Mouse (Mus musculus): ENCODE data around the gene Slc22a16.

The Slc22a16 gene

GRCm38 (mm10) chr10:40604706-40605394 lies 34.7 kb downstream of the Slc22a16 start:
- peak; percentile 91 for ATAC-seq (ENCODE audit: low TSS enrichment)

DNA sequence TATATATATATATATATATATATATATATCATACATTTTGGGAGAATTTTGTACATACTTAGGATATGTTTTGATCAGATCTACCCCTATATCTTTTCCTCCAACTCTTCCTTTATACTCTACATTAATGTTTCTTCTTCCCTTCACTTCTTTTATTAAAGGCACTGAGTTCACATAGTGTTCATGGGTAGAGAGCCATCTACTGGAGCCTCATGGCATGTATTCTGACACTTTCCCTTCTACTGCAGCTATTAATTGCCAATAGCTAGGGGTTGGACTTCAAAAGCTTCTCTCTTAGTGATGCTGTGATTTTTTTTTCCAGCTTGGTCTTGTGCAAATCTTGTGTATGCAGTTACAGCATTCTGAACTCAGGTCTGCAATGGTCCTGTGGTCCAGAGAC lies 47.8 kb downstream of the Slc22a16 start:
- no peak for ATAC-seq (ENCODE audit: low TSS enrichment)

DNA sequence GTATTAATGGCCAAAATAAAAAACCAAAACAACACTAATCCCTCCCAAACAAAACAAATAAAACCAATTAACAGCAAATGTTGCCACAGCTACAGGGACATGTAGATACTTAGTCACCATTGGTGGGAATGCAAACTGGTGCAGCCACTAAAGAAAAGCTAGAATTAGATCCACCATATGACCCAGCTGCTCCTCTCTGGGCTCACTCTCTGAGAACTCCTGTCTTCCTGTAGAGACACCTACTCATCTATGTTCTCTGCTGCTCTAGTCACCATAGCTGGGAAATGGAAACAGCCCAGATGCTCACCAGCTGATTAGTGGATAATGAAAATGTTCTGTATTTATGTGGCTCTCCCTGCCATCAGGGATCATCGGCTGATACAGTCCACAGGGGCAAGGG lies 49.6 kb downstream of the Slc22a16 start:
- ATAC-seq (ENCODE audit: low TSS enrichment): peak; percentile 96

DNA sequence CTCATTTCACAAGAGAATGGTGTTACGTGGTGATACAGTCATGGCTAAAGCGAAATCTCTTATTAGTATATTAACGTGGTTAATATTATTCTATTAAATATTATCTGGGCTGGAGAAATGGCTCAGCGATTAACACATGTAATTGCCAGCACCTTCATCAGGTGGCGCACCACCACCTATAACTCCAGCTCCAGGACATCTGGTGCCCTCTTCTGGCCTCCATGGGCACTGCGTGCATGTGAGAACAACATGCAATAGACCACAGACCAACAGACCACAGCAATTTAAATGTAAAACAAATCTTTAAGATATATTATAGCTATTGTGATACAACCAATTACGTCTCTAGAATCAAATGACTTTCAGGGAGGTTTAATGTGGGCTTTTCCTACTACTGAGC lies 59.0 kb downstream of the Slc22a16 start:
- ATAC-seq (ENCODE audit: low TSS enrichment): no peak

DNA sequence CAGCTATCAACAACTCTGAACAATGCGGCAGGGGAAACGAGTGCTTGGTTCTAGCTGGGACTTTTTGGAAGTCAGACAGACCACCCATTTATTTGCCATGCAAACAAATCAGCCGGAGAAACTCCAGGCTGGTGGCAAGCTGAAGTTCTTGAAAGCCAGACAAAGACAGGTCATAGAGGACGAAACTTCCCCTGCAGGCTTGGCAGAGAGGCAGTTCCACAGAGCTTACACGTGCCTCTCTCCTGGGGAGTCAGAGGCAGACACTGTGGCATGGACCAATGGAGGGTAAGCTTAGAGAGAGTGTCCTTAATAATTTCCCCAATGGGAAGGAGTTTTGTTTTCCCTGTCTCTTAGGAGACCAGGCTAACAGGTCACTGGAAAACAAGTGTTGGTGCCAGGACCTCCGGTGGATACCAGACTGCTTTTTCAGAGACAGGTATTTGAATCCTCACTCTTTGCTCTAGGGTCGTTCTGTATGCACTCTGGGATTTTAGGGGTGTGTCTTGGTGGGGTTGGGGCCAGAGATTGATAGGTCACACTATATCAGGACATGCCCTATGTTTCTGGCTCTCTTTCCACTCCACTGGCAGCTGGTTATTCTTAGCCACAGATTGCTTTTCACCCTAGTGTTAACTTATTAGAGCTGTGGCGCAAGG lies 59.6 kb downstream of the Slc22a16 start, which contains the start of gene Ddo:
Gene Ddo (plus strand): TSS at position 356 of the 656 bp plus-strand sequence.
- 0 out of 2 replicates have a peak, but pooled peaks have one; percentile 35 for ATAC-seq (ENCODE audit: low TSS enrichment)

DNA sequence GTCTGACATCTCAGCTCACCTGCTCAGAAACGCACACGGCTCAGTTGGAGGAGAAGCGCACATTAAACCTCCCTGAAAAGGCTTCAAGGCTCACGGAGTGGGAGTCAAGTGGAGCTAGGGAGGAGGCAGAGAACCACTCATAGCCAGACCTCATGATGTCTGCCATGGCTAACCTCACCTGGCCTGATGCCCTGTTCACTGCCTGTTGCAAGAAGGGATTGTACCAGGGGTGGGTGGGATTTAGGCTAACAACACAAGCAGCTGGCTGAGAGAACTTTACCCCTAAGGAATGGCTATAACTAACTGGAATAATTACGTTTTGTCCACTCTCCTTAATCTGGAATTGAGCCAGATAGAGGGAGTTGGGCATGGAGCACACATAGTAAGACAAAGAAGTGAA lies 60.3 kb downstream of the Slc22a16 start:
- ATAC-seq (ENCODE audit: low TSS enrichment): peak; percentile 64; the same call in 1 of the 2 replicates

DNA sequence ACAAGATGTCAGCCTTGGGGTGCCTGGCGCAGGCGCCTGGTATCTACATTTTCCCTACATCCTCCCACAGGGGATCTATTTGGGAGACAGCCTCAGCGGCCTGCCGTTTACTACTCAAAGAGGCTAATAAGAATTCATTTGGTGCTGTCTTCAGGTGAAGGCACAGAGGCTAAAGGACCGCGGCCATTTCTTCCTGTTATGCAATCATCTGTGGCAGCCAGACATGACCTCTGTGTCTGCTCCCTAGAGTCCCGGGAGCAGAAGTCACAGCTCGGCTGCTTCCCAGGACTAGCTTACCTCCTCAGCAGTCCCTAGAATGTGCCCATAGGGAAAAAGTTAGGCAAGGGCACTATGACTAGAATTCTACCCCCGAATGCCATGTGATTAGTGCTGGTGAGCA lies 60.8 kb downstream of the Slc22a16 start:
- no peak for ATAC-seq (ENCODE audit: low TSS enrichment)

DNA sequence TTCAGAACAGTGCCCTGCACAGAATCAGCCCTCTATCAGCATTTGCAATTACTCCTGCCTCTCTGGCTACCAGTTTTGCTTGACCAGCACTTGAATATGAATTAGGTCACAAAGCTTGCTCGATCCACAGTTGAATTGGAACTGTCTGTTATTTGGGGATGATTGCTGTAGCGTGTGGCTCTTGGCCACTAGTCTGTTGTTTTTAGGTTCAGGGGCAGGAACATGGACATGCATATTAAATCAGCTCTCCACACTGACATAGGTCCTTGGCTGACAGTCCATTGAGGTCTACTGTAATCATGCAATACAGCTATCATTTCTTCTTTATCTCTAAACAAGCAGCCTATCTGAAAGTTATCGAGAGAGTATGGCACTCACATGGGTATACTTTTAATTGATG lies 62.0 kb downstream of the Slc22a16 start:
- ATAC-seq (ENCODE audit: low TSS enrichment): no peak

DNA sequence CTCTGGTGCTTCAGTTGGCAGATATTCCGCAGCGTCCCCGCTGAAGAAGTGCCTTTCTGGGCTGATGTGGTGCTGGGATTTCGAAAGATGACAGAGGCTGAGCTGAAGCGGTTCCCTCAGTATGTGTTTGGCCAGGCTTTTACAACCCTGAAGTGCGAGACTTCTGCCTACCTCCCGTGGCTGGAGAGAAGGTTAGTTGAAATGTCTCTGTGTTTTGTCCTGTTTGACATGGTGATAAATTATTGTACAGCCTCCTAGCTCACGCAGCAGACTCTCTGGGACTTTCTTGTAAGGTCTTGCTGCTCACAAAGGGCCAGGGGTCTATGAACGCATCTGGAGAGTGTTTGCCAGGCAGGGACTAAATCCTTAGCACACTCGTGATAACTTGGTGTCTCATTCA lies 67.2 kb downstream of the Slc22a16 start:
- no peak for ATAC-seq (ENCODE audit: low TSS enrichment)

DNA sequence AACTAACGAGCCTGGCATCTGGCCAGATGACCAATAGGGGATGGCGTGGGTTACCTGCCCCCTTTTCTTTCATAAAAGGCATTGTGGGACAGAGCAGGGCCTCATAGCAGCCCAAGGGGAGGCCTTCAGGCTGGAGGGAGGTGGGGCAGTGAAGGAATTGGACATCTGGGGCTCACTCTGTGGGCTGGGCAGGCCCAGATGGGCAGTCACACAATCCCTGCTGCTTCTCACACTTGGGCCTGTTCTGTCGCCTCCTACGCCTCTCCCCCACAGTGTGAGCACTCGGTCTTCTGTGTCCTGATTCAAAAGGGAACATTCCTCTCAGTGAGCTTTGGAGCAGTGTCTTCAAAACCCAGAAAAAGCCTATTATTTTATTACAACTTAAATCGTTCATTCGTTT lies 68.1 kb downstream of the Slc22a16 start:
- ATAC-seq (ENCODE audit: low TSS enrichment): peak; percentile 68

GRCm38 (mm10) chr10:40638823-40639819 lies 69.0 kb downstream of the Slc22a16 start:
- peak; percentile 75 for ATAC-seq (ENCODE audit: low TSS enrichment)

DNA sequence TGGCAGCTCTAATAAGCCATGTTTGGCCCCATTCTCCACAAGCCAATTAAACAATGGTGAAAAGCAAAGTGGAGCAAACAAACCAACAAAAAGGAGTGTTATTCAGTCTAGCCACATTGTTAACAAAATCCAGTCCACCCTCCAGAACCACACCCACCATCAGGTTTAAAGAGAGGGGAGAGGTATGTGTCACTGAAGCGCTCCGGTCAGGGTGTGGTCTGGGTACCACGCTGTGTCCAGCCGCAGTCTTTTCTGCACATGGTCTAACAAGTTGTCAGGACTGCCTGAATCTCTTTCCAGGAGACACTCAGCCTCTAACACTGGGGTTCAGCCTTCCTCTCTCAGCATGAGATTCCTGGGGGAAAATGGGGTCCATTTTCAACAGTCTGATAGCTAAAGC lies 70.3 kb downstream of the Slc22a16 start:
- ATAC-seq (ENCODE audit: low TSS enrichment): no peak

GRCm38 (mm10) chr10:40641901-40642300 lies 71.8 kb downstream of the Slc22a16 start:
- ATAC-seq (ENCODE audit: low TSS enrichment): no peak

GRCm38 (mm10) chr10:40643126-40643525 lies 73.0 kb downstream of the Slc22a16 start:
- ATAC-seq (ENCODE audit: low TSS enrichment): no peak

GRCm38 (mm10) chr10:40644456-40644855 lies 74.3 kb downstream of the Slc22a16 start:
- no peak for ATAC-seq (ENCODE audit: low TSS enrichment)

- ATAC-seq (ENCODE audit: low TSS enrichment): no peak
Observed at GRCm38 (mm10) chr10:40645346-40645745, 75.2 kb downstream of the Slc22a16 start.

DNA sequence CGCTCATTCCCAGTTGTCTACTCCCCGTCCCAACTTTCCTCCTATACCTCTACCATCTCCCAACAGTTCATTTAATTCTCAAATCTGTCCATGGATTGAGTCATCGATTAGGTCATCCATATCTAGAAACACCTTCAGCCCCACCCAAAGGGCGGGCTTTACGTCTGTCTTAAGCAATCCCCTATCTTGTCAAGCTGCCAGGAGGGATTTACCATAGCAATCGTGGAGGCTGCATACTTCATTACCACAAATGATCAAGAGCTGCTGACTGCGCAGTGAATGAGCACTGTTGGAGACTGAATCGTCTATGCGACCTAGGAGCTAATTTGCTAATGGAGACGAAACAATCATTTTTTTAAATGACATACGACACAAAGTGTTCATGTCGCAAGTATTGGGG lies 78.6 kb downstream of the Slc22a16 start:
- no peak for ATAC-seq (ENCODE audit: low TSS enrichment)

DNA sequence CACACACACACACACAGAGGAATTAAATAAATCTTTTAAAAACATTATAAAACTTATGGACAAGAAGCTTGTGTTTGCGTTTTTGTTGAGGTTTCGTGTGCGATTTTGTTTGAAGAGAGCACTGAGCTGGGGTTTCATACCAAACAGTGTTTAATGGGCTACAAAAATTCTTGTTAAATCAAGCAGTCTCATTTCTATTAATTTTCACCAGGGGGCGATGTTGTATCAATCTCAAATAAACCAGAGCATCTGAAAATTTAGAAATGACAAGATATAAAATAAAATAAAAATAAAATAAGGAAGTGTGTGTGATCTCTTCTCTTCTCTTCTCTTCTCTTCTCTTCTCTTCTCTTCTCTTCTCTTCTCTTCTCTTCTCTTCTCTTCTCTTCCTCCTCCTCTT lies 79.5 kb downstream of the Slc22a16 start:
- ATAC-seq (ENCODE audit: low TSS enrichment): no peak

- peak; percentile 39; the same call in 1 of the 2 replicates for ATAC-seq (ENCODE audit: low TSS enrichment)
Observed at GRCm38 (mm10) chr10:40651676-40652075, 81.5 kb downstream of the Slc22a16 start.

Measured in frontal cortex, adult (tissue).